Mouse (Mus musculus): Measurements from ENCODE around the gene Rhag. TPM values are rescaled to one million over a fixed set of nuclear protein-coding genes. Genes with fewer than 3 reads are reported as not detected.

The Rhag gene
- total and polyA plus RNA-seq, 3 experiments, result 17.8 to 91.3 TPM; not detected in 1

GRCm38 (mm10) chr17:40808071-40808470 lies 2.9 kb upstream of the Rhag start:
- Histone ChIP-seq H3K36me3 (ENCODE audit: control insufficient read depth in 1 of 2, insufficient read depth in 2 of 2, low read length in 2 of 2) (peaks cover 0 to 47% of the 10 kb centered on the region in 2 experiments; a peak in 2 of 4 replicates), H3K27ac (ENCODE audit: control insufficient read depth, low read depth, low read length) (peak overlapping the region; percentile 71), H3K9me3 (replicated peaks; ENCODE audit: insufficient read depth, low read length) (no peaks in the 10 kb centered on the region), H3K4me1 (ENCODE audit: control insufficient read depth in 1 of 2, insufficient read depth in 2 of 2, low read length in 2 of 2) (peaks cover 28 to 33% of the 10 kb centered on the region in 2 experiments), H3K9ac (ENCODE audit: control insufficient read depth, low read depth, low read length, poor library complexity, severe bottlenecking) (no peak overlapping the region), H3K27me3 (ENCODE audit: control insufficient read depth in 1 of 2, insufficient read depth in 2 of 2, low read length in 2 of 2) (no peaks in the 10 kb centered on the region), H3K79me2 (ENCODE audit: control insufficient read depth, insufficient read depth, low read length, poor library complexity) (peaks cover 1% of the 10 kb centered on the region), H3K4me3 (ENCODE audit: control insufficient read depth in 1 of 2, insufficient read depth in 1 of 2, low read depth in 2 of 2, low read length in 2 of 2) (no peak overlapping the region)
- DNase-seq (ENCODE audit: low read depth, low spot score), result no peak
- TF ChIP-seq ZMIZ1 (IDR thresholded peaks at IDR 0.05; ENCODE audit: low read depth, low read length), result no peak
- no peak for TF ChIP-seq CHD2 (IDR thresholded peaks at IDR 0.05; ENCODE audit: low read length)
- TF ChIP-seq TCF12 (IDR thresholded peaks at IDR 0.05; ENCODE audit: low read depth, low read length), result no peak
- TF ChIP-seq POLR2A (IDR thresholded peaks at IDR 0.05; ENCODE audit: control insufficient read depth in 1 of 2, insufficient read depth in 1 of 2, low read depth in 1 of 2, low read length in 2 of 2, poor library complexity in 1 of 2), result no peak
- no peak for TF ChIP-seq TAL1 (IDR thresholded peaks at IDR 0.05; ENCODE audit: low read length)
- TF ChIP-seq USF1 (IDR thresholded peaks at IDR 0.05; ENCODE audit: low read depth, low read length), result no peak
- TF ChIP-seq MAFK (IDR thresholded peaks at IDR 0.05; ENCODE audit: borderline replicate concordance, low read depth, low read length), result no peak
- TF ChIP-seq ZNF384 (IDR thresholded peaks at IDR 0.05; ENCODE audit: low read depth, low read length), result no peak
- TF ChIP-seq SMC3 (IDR thresholded peaks at IDR 0.05; ENCODE audit: low read depth, low read length), result no peak

- no peaks in the 10 kb centered on the region for H3K9me3 ChIP-seq (replicated peaks; ENCODE audit: insufficient read depth, low read length)
- no peak overlapping the region for H3K27ac ChIP-seq (ENCODE audit: control insufficient read depth, low read depth, low read length)
- peaks cover 7% of the 10 kb centered on the region for H3K79me2 ChIP-seq (ENCODE audit: control insufficient read depth, insufficient read depth, low read length, poor library complexity)
- H3K36me3 ChIP-seq (ENCODE audit: control insufficient read depth in 1 of 2, insufficient read depth in 2 of 2, low read length in 2 of 2), result peaks cover 0 to 37% of the 10 kb centered on the region in 2 experiments; a peak in 3 of 4 replicates
- H3K4me3 ChIP-seq (ENCODE audit: control insufficient read depth in 1 of 2, insufficient read depth in 1 of 2, low read depth in 2 of 2, low read length in 2 of 2), result peak overlapping the region in 1 of 2 experiments; percentile 69; a peak in 2 of 4 replicates
- H3K9ac ChIP-seq (ENCODE audit: control insufficient read depth, low read depth, low read length, poor library complexity, severe bottlenecking), result peak overlapping the region; percentile 72; the same call in 1 of the 2 replicates
- no peaks in the 10 kb centered on the region for H3K27me3 ChIP-seq (ENCODE audit: control insufficient read depth in 1 of 2, insufficient read depth in 2 of 2, low read length in 2 of 2)
- peak; percentile 70 for DNase-seq (ENCODE audit: low read depth, low spot score)
- TF ChIP-seq MEF2A (IDR thresholded peaks at IDR 0.05; ENCODE audit: extremely low read depth, insufficient replicate concordance, low read depth, low read length, poor library complexity, severe bottlenecking), result no peak
- TF ChIP-seq CHD2 (IDR thresholded peaks at IDR 0.05; ENCODE audit: low read length), result no peak
- no peak for TF ChIP-seq POLR2AphosphoS2 (IDR thresholded peaks at IDR 0.05; ENCODE audit: low read length)
- no peak for TF ChIP-seq USF1 (IDR thresholded peaks at IDR 0.05; ENCODE audit: low read depth, low read length)
- TF ChIP-seq GATA1 (IDR thresholded peaks at IDR 0.05; ENCODE audit: low read depth, low read length), result peak; percentile 73
- 0 out of 2 replicates have a peak, but pooled peaks have one; percentile 19 for TF ChIP-seq ZNF384 (IDR thresholded peaks at IDR 0.05; ENCODE audit: low read depth, low read length)
- no peak for TF ChIP-seq POLR2A (IDR thresholded peaks at IDR 0.05; ENCODE audit: control insufficient read depth in 1 of 2, insufficient read depth in 1 of 2, low read depth in 1 of 2, low read length in 2 of 2, poor library complexity in 1 of 2)
- TF ChIP-seq KAT2A (conservative IDR thresholded peaks at IDR 0.05; ENCODE audit: low read depth, low read length), result no peak
- peak; percentile 79 to 80 for TF ChIP-seq EP300 (IDR thresholded peaks at IDR 0.05; ENCODE audit: low read depth in 1 of 2, low read length in 2 of 2)
- TF ChIP-seq NELFE (IDR thresholded peaks at IDR 0.05; ENCODE audit: low read depth, low read length), result no peak
- no peak for TF ChIP-seq MAX (IDR thresholded peaks at IDR 0.05; ENCODE audit: low read length)
- no peak for TF ChIP-seq ELF1 (IDR thresholded peaks at IDR 0.05; ENCODE audit: low read depth, low read length)
- no peak for TF ChIP-seq E2F4 (IDR thresholded peaks at IDR 0.05; ENCODE audit: borderline replicate concordance, low read depth, low read length)
- peak; percentile 64; the same call in 1 of the 2 replicates for TF ChIP-seq ETS1 (IDR thresholded peaks at IDR 0.05; ENCODE audit: low read depth, low read length)
- TF ChIP-seq POLR2AphosphoS5 (IDR thresholded peaks at IDR 0.05; ENCODE audit: borderline replicate concordance, low read depth, low read length), result no peak
- no peak for TF ChIP-seq RAD21 (IDR thresholded peaks at IDR 0.05; ENCODE audit: low read depth, low read length)
- peak; percentile 87 for TF ChIP-seq TAL1 (IDR thresholded peaks at IDR 0.05; ENCODE audit: low read length)
- peak; percentile 5; the same call in 1 of the 2 replicates for TF ChIP-seq SIN3A (IDR thresholded peaks at IDR 0.05; ENCODE audit: low read length)
- TF ChIP-seq MAZ (IDR thresholded peaks at IDR 0.05; ENCODE audit: low read depth, low read length), result no peak
- peak; percentile 71; the same call in 1 of the 2 replicates for TF ChIP-seq TCF12 (IDR thresholded peaks at IDR 0.05; ENCODE audit: low read depth, low read length)
- no peak for TF ChIP-seq ZC3H11A (IDR thresholded peaks at IDR 0.05; ENCODE audit: low read depth, low read length)
- TF ChIP-seq MYB (IDR thresholded peaks at IDR 0.05; ENCODE audit: low read depth, low read length), result no peak
- H3K4me1 ChIP-seq (ENCODE audit: control insufficient read depth in 1 of 2, insufficient read depth in 2 of 2, low read length in 2 of 2), result peaks cover 17 to 32% of the 10 kb centered on the region in 2 experiments
Measured at GRCm38 (mm10) chr17:40811560-40811959, 634 bp downstream of the Rhag start.

Data from MEL (cell line).